Mouse (Mus musculus) kidney, adult 2 months (tissue): Measurements from ENCODE around the gene Pfn3. TPM values are rescaled to one million over a fixed set of nuclear protein-coding genes. Genes with fewer than 3 reads are reported as not detected.

Source experiments
- DNase-seq: peaks from one replicate; pipeline ENCODE4 v3.0.0; 2021
- H3K27ac ChIP-seq: fragments of 200-500 bp; 2 replicates; pipeline ENCODE4 v1.5.1; 2012; ENCODE audit warnings: low read depth, low read length, control low read depth, inconsistent platforms; ENCODE audit not compliant: insufficient read depth
- H3K27me3 ChIP-seq: fragments of 200-500 bp; replicated peaks from 2 replicates; pipeline ENCODE4 v1.6.1; 2012; ENCODE audit warnings: mild to moderate bottlenecking, moderate library complexity, low read length, inconsistent platforms; ENCODE audit not compliant: control insufficient read depth, insufficient read depth
- H3K36me3 ChIP-seq: fragments of 200-500 bp; 2 replicates; pipeline ENCODE4 v1.6.1; 2012; ENCODE audit warnings: mild to moderate bottlenecking, moderate library complexity, low read length, inconsistent platforms; ENCODE audit not compliant: control insufficient read depth, insufficient read depth
- H3K4me1 ChIP-seq: fragments of 200-500 bp; 2 replicates; pipeline ENCODE4 v1.6.1; 2011; ENCODE audit warnings: low read length; ENCODE audit not compliant: control insufficient read depth, insufficient read depth
- H3K4me3 ChIP-seq: fragments of 200-500 bp; 2 replicates; pipeline ENCODE4 v1.5.1; 2011; ENCODE audit warnings: mild to moderate bottlenecking, low read depth, low read length, control low read depth; ENCODE audit not compliant: insufficient read depth
- CTCF ChIP-seq: fragments of 200-500 bp; conservative IDR thresholded peaks from 2 replicates; pipeline ENCODE4 v1.5.1; 2011; ENCODE audit warnings: low read depth, mild to moderate bottlenecking, control low read depth, low read length, moderate library complexity, mixed read lengths; ENCODE audit not compliant: insufficient read depth, insufficient read length
- POLR2A ChIP-seq: fragments of 200-500 bp; IDR thresholded peaks from one replicate; pipeline ENCODE4 v1.6.1; 2011; ENCODE audit warnings: low read depth, low read length, control low read depth
- WGBS: fragments of 180-500 bp; shearing (Covaris S2); methylation state at CpG from one replicate; pipeline ENCODE4 v1.1.7; 2018; 5-methylcytosine and 5-hydroxymethylcytosine counted together
- polyA plus RNA-seq: library from polyadenylated mRNA; depleted of rRNA; stranded (reverse); fragments of >200 nt; gene quantifications from 2 replicates; pipeline ENCODE4 v1.2.3, GENCODE M21; 2012

The Pfn3 gene
- polyA plus RNA-seq, 1 experiment = not detected

- peaks cover 4% of the 10 kb centered on the region; the same call in 1 of the 2 replicates for H3K4me1 ChIP-seq
- TF ChIP-seq CTCF (no peak), POLR2A (no peak)
- peak overlapping the region; percentile 95 for H3K27ac ChIP-seq
- no peak overlapping the region for H3K4me3 ChIP-seq
- DNase-seq = peak; percentile 94
- 40% methylated on average over 1 of the region's 1 CpGs for WGBS
- H3K36me3 ChIP-seq = no peaks in the 10 kb centered on the region
- H3K27me3 ChIP-seq = no peaks in the 10 kb centered on the region
Observed at GRCm38 (mm10) chr13:55391626-55392029, 23.4 kb downstream of the Pfn3 start.

DNA sequence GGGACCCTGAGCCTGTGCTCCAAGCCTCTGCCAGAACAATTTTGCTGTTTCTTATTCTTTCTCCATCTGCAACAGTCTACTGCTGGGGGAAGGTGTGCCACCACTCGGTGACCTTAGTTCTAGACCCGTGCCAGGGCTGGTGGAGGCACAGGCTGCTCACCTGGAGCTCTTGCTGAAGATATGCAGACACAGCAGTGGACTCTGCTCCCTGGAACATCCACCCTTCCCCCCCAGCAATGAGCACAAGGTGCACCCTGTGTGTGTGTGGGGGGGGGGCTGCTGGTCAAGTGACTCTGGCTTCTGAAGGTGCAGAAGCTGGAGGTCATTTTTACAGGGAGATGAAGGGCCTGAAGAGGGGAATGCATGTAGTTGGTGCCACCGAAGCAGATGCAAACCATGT is 24.4 kb downstream of the Pfn3 start:
- DNase-seq = peak; percentile 96
- Histone ChIP-seq H3K4me1 (peaks cover 4% of the 10 kb centered on the region; the same call in 1 of the 2 replicates), H3K27me3 (no peaks in the 10 kb centered on the region), H3K27ac (peak overlapping the region; percentile 95), H3K36me3 (no peaks in the 10 kb centered on the region), H3K4me3 (0 out of 2 replicates have a peak overlapping the region, but pooled peaks have one; percentile 6)
- TF ChIP-seq CTCF = no peak
- TF ChIP-seq POLR2A = no peak
- 50% methylated on average over 3 of the region's 3 CpGs for WGBS

GRCm38 (mm10) chr13:55381790-55382189 is 33.2 kb downstream of the Pfn3 start:
- no peaks in the 10 kb centered on the region for H3K27me3 ChIP-seq
- H3K4me1 ChIP-seq = no peaks in the 10 kb centered on the region
- no peak for DNase-seq
- 89% methylated on average over 4 of the region's 4 CpGs for WGBS
- H3K36me3 ChIP-seq = no peaks in the 10 kb centered on the region
- no peak overlapping the region for H3K4me3 ChIP-seq
- TF ChIP-seq POLR2A (no peak), CTCF (no peak)
- no peak overlapping the region for H3K27ac ChIP-seq

DNA sequence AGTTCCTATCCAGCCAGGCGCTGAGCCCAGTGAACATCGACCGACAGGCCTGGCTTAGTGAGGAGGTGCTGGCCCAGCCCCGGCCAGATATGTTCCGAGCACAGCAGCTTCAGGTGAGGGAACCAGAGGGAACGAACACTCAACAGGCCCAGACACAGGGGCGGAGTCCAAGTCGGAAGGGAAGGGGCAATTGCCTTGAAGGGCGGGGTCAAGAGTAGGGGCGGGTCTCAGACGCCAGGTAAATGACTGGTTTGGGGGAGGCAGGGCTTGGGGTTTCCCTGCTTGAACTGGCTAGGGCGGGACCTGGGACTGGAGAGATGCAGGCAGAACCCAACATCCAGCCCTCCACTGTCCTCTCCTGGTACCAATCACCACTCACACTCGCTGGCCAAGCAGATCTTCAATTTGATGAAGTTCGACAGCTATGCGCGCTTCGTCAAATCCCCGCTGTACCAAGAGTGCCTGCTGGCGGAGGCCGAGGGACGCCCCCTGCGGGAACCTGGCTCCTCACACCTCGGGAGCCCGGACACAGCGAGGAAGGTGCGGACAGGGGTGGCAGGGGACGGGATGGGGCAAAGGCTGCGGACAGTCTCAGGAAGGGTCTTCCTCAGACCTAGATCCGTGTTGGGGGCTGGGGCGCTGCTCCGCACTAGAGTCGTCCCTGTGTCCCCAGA is 36.0 kb downstream of the Pfn3 start:
- DNase-seq = peak; percentile 62
- H3K36me3 ChIP-seq = no peaks in the 10 kb centered on the region

DNA sequence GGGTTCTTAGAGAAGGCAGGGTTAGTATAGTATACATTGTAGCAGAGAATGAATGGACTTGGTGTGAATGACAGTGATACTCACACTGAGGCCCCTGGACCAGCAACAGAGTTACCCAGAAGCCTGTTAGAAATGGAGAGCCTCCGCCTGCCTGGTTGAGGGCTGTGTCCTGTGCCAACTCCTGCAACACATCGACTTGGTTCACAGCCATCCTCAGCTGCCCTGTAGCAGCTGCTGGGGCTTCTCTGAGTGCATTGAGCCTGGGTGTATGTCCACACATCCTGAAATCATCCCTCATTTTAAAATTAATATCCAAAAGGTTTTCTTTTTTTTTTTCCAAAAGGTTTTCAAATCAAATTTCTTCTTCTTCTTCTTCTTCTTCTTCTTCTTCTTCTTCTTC is 39.2 kb downstream of the Pfn3 start:
- Histone ChIP-seq H3K4me1 (no peaks in the 10 kb centered on the region), H3K27ac (no peak overlapping the region), H3K27me3 (no peaks in the 10 kb centered on the region), H3K36me3 (no peaks in the 10 kb centered on the region), H3K4me3 (no peak overlapping the region)
- no peak for DNase-seq
- WGBS = 63% methylated on average over 2 of the region's 2 CpGs
- no peak for TF ChIP-seq POLR2A
- no peak for TF ChIP-seq CTCF

More for the DNA sequence above, 36.0 kb downstream of the Pfn3 start:
- Histone ChIP-seq H3K4me1 (no peaks in the 10 kb centered on the region), H3K4me3 (no peak overlapping the region), H3K27ac (no peak overlapping the region), H3K27me3 (no peaks in the 10 kb centered on the region)
- TF ChIP-seq POLR2A (no peak), CTCF (no peak)
- 24% methylated on average over 32 of the region's 32 CpGs for WGBS

GRCm38 (mm10) chr13:55374206-55374924 is 40.7 kb downstream of the Pfn3 start:
- no peak overlapping the region for H3K27ac ChIP-seq
- H3K4me3 ChIP-seq = no peak overlapping the region
- DNase-seq = no peak
- 59% methylated on average over 6 of the region's 6 CpGs for WGBS
- TF ChIP-seq CTCF (no peak), POLR2A (no peak)
- H3K4me1 ChIP-seq = no peaks in the 10 kb centered on the region
- H3K36me3 ChIP-seq = no peaks in the 10 kb centered on the region
- no peaks in the 10 kb centered on the region for H3K27me3 ChIP-seq

GRCm38 (mm10) chr13:55371740-55372139 is 43.3 kb downstream of the Pfn3 start:
- TF ChIP-seq CTCF = no peak
- TF ChIP-seq POLR2A = no peak
- no peak for DNase-seq
- H3K27me3 ChIP-seq = no peaks in the 10 kb centered on the region
- no peak overlapping the region for H3K27ac ChIP-seq
- no peak overlapping the region for H3K4me3 ChIP-seq
- 68% methylated on average over 5 of the region's 5 CpGs for WGBS
- H3K36me3 ChIP-seq = no peaks in the 10 kb centered on the region
- H3K4me1 ChIP-seq = no peaks in the 10 kb centered on the region
